Mouse (Mus musculus) forebrain, embryonic 11.5 days (tissue): ENCODE measurements at regions not wholly inside any gene's neighbourhood (a gene's known extent, or its start where the extent isn't known, plus 50 kb on each side); places are given as distances from the start of the nearest gene placed in this dataset.

Source experiments
- ATAC-seq: fragments of 200-750 bp; cut with Nextera tagmentation; replicated peaks from 2 replicates; pipeline ENCODE4 v1.8.0; 2017; ENCODE audit warnings: moderate TSS enrichment; ENCODE audit not compliant: low FRiP score
- DNase-seq: peaks from one replicate; pipeline ENCODE4 v3.0.0-alpha.2; 2017; ENCODE audit warnings: low spot score
- H3K27ac ChIP-seq: fragments of 300-500 bp; sonication (generic); 2 replicates; pipeline ENCODE4 v1.5.1; 2014; ENCODE audit warnings: low read depth, low read length
- H3K27me3 ChIP-seq: fragments of 300-500 bp; sonication (generic); 2 replicates; pipeline ENCODE4 v1.6.1; 2014; ENCODE audit warnings: mild to moderate bottlenecking, low read length, mixed read lengths; ENCODE audit not compliant: control insufficient read depth, insufficient read depth
- H3K36me3 ChIP-seq: fragments of 300-500 bp; sonication (generic); 2 replicates; pipeline ENCODE4 v1.6.1; 2014; ENCODE audit warnings: mild to moderate bottlenecking, low read length, moderate library complexity, mixed read lengths; ENCODE audit not compliant: control insufficient read depth, insufficient read depth
- H3K4me1 ChIP-seq: fragments of 300-500 bp; sonication (generic); replicated peaks from 2 replicates; pipeline ENCODE4 v1.6.1; 2014; ENCODE audit warnings: low read length, mixed read lengths; ENCODE audit not compliant: control insufficient read depth, insufficient read depth
- H3K4me2 ChIP-seq: fragments of 300-500 bp; sonication (generic); 2 replicates; pipeline ENCODE4 v1.6.1; 2014; ENCODE audit warnings: low read depth, mild to moderate bottlenecking, low read length, moderate library complexity, mixed read lengths; ENCODE audit not compliant: severe bottlenecking
- H3K4me3 ChIP-seq: fragments of 300-500 bp; sonication (generic); 2 replicates; pipeline ENCODE4 v1.5.1; 2014; ENCODE audit warnings: low read depth, low read length
- H3K9ac ChIP-seq: fragments of 300-500 bp; sonication (generic); 2 replicates; pipeline ENCODE4 v1.6.1; 2014; ENCODE audit warnings: low read length
- H3K9me3 ChIP-seq: fragments of 300-500 bp; sonication (generic); 2 replicates; pipeline ENCODE4 v1.6.1; 2016; ENCODE audit warnings: low read length, mixed read lengths; ENCODE audit not compliant: control insufficient read depth
- WGBS: fragments of 180-500 bp; shearing (Covaris S2); extraction: QIAGEN DNeasy Blood & Tissue Kit; methylation state at CpG from one replicate; pipeline ENCODE4 v1.1.7; 2014; 5-methylcytosine and 5-hydroxymethylcytosine counted together

GRCm38 (mm10) chr4:56015481-56015880 is 483.2 kb upstream of the Klf4 start:
- H3K4me2 ChIP-seq: no peak overlapping the region
- no peak overlapping the region for H3K9ac ChIP-seq
- H3K9me3 ChIP-seq: no peaks in the 10 kb centered on the region
- no peaks in the 10 kb centered on the region for H3K27me3 ChIP-seq
- no peak overlapping the region for H3K4me3 ChIP-seq
- DNase-seq: no peak
- 95% methylated on average over 7 of the region's 7 CpGs for WGBS
- no peak overlapping the region for H3K27ac ChIP-seq
- ATAC-seq: no peak
- H3K4me1 ChIP-seq: no peaks in the 10 kb centered on the region
- H3K36me3 ChIP-seq: no peaks in the 10 kb centered on the region

DNA sequence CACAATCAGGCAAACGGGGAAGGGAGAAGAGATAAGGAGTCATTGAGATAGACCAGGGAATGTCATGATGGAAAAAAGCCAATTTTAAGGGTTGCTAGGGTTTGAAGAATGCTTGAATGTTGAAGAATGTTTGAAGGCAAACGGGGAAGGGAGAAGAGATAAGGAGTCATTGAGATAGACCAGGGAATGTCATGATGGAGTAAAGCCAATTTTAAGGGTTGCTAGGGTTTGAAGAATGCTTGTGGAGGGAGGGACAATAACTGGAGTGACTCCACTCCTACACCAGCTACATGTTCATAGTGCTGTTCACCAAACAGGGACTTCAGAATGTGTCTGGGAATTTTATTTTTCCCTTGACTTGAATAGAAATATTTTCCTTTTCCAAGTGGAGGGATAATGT is 476.0 kb upstream of the Klf4 start:
- 82% methylated on average over 2 of the region's 2 CpGs for WGBS
- ATAC-seq (no peak), DNase-seq (no peak)
- Histone ChIP-seq H3K9ac (no peak overlapping the region), H3K4me1 (no peaks in the 10 kb centered on the region), H3K36me3 (no peaks in the 10 kb centered on the region), H3K4me2 (no peak overlapping the region), H3K27ac (no peak overlapping the region), H3K4me3 (no peak overlapping the region), H3K9me3 (no peaks in the 10 kb centered on the region), H3K27me3 (no peaks in the 10 kb centered on the region)

- no peak for ATAC-seq
- no peaks in the 10 kb centered on the region for H3K27me3 ChIP-seq
- no peak for DNase-seq
- H3K36me3 ChIP-seq: no peaks in the 10 kb centered on the region
- H3K9ac ChIP-seq: no peak overlapping the region
- no peaks in the 10 kb centered on the region for H3K9me3 ChIP-seq
- H3K4me3 ChIP-seq: no peak overlapping the region
- no peak overlapping the region for H3K27ac ChIP-seq
- no peak overlapping the region for H3K4me2 ChIP-seq
- 80% methylated on average over 5 of the region's 5 CpGs for WGBS
- no peaks in the 10 kb centered on the region for H3K4me1 ChIP-seq
Observed at GRCm38 (mm10) chr4:56004227-56004626, 472.0 kb upstream of the Klf4 start.

GRCm38 (mm10) chr4:56001312-56001731 is 469.1 kb upstream of the Klf4 start:
- Histone ChIP-seq H3K4me1 (no peaks in the 10 kb centered on the region), H3K4me2 (no peak overlapping the region), H3K27me3 (no peaks in the 10 kb centered on the region), H3K36me3 (no peaks in the 10 kb centered on the region), H3K9ac (no peak overlapping the region), H3K9me3 (no peaks in the 10 kb centered on the region), H3K4me3 (no peak overlapping the region), H3K27ac (no peak overlapping the region)
- DNase-seq: no peak
- WGBS: 68% methylated on average over 3 of the region's 3 CpGs
- no peak for ATAC-seq

GRCm38 (mm10) chr4:55984026-55984425 is 451.8 kb upstream of the Klf4 start:
- H3K9ac ChIP-seq: no peak overlapping the region

GRCm38 (mm10) chr4:55978539-55978938 is 446.3 kb upstream of the Klf4 start:
- H3K4me3 ChIP-seq: no peak overlapping the region
- H3K9me3 ChIP-seq: no peaks in the 10 kb centered on the region
- DNase-seq: no peak
- H3K27me3 ChIP-seq: no peaks in the 10 kb centered on the region
- ATAC-seq: no peak
- no peak overlapping the region for H3K9ac ChIP-seq
- no peak overlapping the region for H3K4me2 ChIP-seq
- WGBS: 88% methylated on average over 4 of the region's 4 CpGs
- no peaks in the 10 kb centered on the region for H3K4me1 ChIP-seq
- no peaks in the 10 kb centered on the region for H3K36me3 ChIP-seq
- no peak overlapping the region for H3K27ac ChIP-seq

More at GRCm38 (mm10) chr4:55984026-55984425, 451.8 kb upstream of the Klf4 start:
- no peaks in the 10 kb centered on the region for H3K27me3 ChIP-seq
- H3K27ac ChIP-seq: no peak overlapping the region
- no peaks in the 10 kb centered on the region for H3K4me1 ChIP-seq
- H3K4me2 ChIP-seq: no peak overlapping the region
- no peaks in the 10 kb centered on the region for H3K36me3 ChIP-seq
- DNase-seq: no peak
- H3K9me3 ChIP-seq: no peaks in the 10 kb centered on the region
- no peak for ATAC-seq
- no peak overlapping the region for H3K4me3 ChIP-seq

GRCm38 (mm10) chr4:55976265-55976664 is 444.0 kb upstream of the Klf4 start:
- WGBS: 91% methylated on average over 2 of the region's 2 CpGs
- no peak overlapping the region for H3K27ac ChIP-seq
- H3K4me3 ChIP-seq: no peak overlapping the region
- DNase-seq (no peak), ATAC-seq (no peak)
- no peak overlapping the region for H3K9ac ChIP-seq
- H3K4me1 ChIP-seq: no peaks in the 10 kb centered on the region
- no peaks in the 10 kb centered on the region for H3K36me3 ChIP-seq
- no peaks in the 10 kb centered on the region for H3K27me3 ChIP-seq
- no peaks in the 10 kb centered on the region for H3K9me3 ChIP-seq
- no peak overlapping the region for H3K4me2 ChIP-seq

GRCm38 (mm10) chr4:55973706-55974105 is 441.4 kb upstream of the Klf4 start:
- Histone ChIP-seq H3K4me3 (no peak overlapping the region), H3K4me2 (no peak overlapping the region), H3K9ac (no peak overlapping the region), H3K27me3 (no peaks in the 10 kb centered on the region), H3K4me1 (no peaks in the 10 kb centered on the region), H3K27ac (no peak overlapping the region), H3K36me3 (no peaks in the 10 kb centered on the region), H3K9me3 (no peaks in the 10 kb centered on the region)
- no peak for ATAC-seq
- DNase-seq: no peak
- WGBS: 77% methylated on average over 1 of the region's 1 CpGs

- no peaks in the 10 kb centered on the region for H3K36me3 ChIP-seq
- H3K27ac ChIP-seq: no peak overlapping the region
- no peaks in the 10 kb centered on the region for H3K4me1 ChIP-seq
- H3K4me2 ChIP-seq: no peak overlapping the region
- ATAC-seq: no peak
- 91% methylated on average over 7 of the region's 7 CpGs for WGBS
- no peaks in the 10 kb centered on the region for H3K27me3 ChIP-seq
- no peak overlapping the region for H3K4me3 ChIP-seq
- DNase-seq: no peak
- no peaks in the 10 kb centered on the region for H3K9me3 ChIP-seq
- H3K9ac ChIP-seq: no peak overlapping the region
Observed at GRCm38 (mm10) chr4:55972235-55972819, 440.1 kb upstream of the Klf4 start.
